Mouse (Mus musculus) cerebellum, adult 2 months (tissue): ENCODE measurements around the gene Gabrg3.

ENCODE experiments used
- CTCF ChIP-seq: fragments of 200-500 bp; IDR thresholded peaks from 2 replicates; pipeline ENCODE4 v1.5.1; 2011; ENCODE audit warnings: low read depth, mild to moderate bottlenecking, control low read depth, low read length, moderate library complexity, borderline replicate concordance; ENCODE audit not compliant: insufficient read depth
- POLR2A ChIP-seq: fragments of 200-500 bp; IDR thresholded peaks from 2 replicates; pipeline ENCODE4 v1.6.1; 2011; ENCODE audit warnings: low read length, control low read depth, borderline replicate concordance; ENCODE audit not compliant: insufficient read depth

- TF ChIP-seq CTCF = no peak
- no peak for TF ChIP-seq POLR2A
These were observed 543.4 kb downstream of the Gabrg3 start for GRCm38 (mm10) chr7:56843565-56843964.
